Mouse (Mus musculus) neural tube, postnatal 0 days (tissue): ENCODE data around the gene Iqck. TPM values are rescaled to one million over a fixed set of nuclear protein-coding genes. Genes with fewer than 3 reads are reported as not detected.

Experiments used
- polyA plus RNA-seq: library from polyadenylated mRNA; unstranded; fragments of >200 nt; fragmentation: Nextera tagmentation; extraction: Ambion mirVana; gene quantifications from 2 replicates; pipeline ENCODE4 v1.2.1, GENCODE M21; 2015

Iqck gene
- 4.4 and 5.6 TPM in 2 replicates for polyA plus RNA-seq

GRCm38 (mm10) chr7:118855171-118855876, at the start of gene Iqck:
TSS of gene Iqck (plus strand) at chr7:118855752.

GRCm38 (mm10) chr7:118855877-118856304, 339 bp downstream of the Iqck start, which contains the start of gene Knop1:
TSS of gene Knop1 (minus strand) at chr7:118856254.

GRCm38 (mm10) chr7:118995007-118995406, 139.5 kb downstream of the Iqck start, which contains the start of gene Gprc5b:
TSS of gene Gprc5b (minus strand) at chr7:118995211.

Other genes starting within 250 kb of the Iqck start
- gene Gde1, start 150.0 kb upstream of the Iqck start, polyA plus RNA-seq: 300 and 307 TPM in 2 replicates
- 13.9 and 14.6 TPM in 2 replicates for gene Ccp110, start 143.2 kb upstream of the Iqck start, polyA plus RNA-seq
- gene Vps35l, start 115.5 kb upstream of the Iqck start, polyA plus RNA-seq: 74.9 and 84.2 TPM in 2 replicates
- 65.8 and 66.0 TPM in 2 replicates for gene Knop1, start 502 bp downstream of the Iqck start, polyA plus RNA-seq
- gene Gprc5b, start 139.5 kb downstream of the Iqck start, polyA plus RNA-seq: 9.5 and 10.9 TPM in 2 replicates